Mouse (Mus musculus) liver, embryonic 14.5 days (tissue): Measurements from ENCODE around the gene Kalrn. TPM values are rescaled to one million over a fixed set of nuclear protein-coding genes. Genes with fewer than 3 reads are reported as not detected.

ENCODE experiments used
- ATAC-seq: fragments of 200-750 bp; cut with Nextera tagmentation; 2 replicates; pipeline ENCODE4 v1.8.0; 2017; ENCODE audit warnings: moderate number of reproducible peaks, mild to moderate bottlenecking, moderate library complexity; ENCODE audit not compliant: insufficient read depth
- DNase-seq, 3 experiments: peaks; one replicate each; pipeline ENCODE4 v3.0.0-alpha.2; 2012 to 2013; ENCODE audit warnings: low read depth in 3 of 3, low spot score in 3 of 3
- H3K27ac ChIP-seq: fragments of 300-500 bp; sonication (generic); 2 replicates; pipeline ENCODE4 v1.5.1; 2014; ENCODE audit warnings: moderate library complexity, mild to moderate bottlenecking, control low read depth, inconsistent platforms
- H3K27me3 ChIP-seq: fragments of 300-500 bp; sonication (generic); 2 replicates; pipeline ENCODE4 v1.6.1; 2014; ENCODE audit warnings: mild to moderate bottlenecking, low read length, moderate library complexity; ENCODE audit not compliant: control insufficient read depth, insufficient read depth
- H3K36me3 ChIP-seq: fragments of 300-500 bp; sonication (generic); replicated peaks from 2 replicates; pipeline ENCODE4 v1.6.1; 2014; ENCODE audit warnings: low read depth; ENCODE audit not compliant: control insufficient read depth, insufficient read depth
- H3K4me1 ChIP-seq, 2 experiments: fragments of 200-500 bp in 1 of 2; fragments of 300-500 bp in 1 of 2; sonication (generic) in 1 of 2; replicated peaks; 2 replicates each; pipeline ENCODE4 v1.6.1; 2012 to 2014; ENCODE audit warnings: antibody characterized with exemption in 1 of 2, inconsistent platforms in 1 of 2, low read length in 1 of 2; ENCODE audit not compliant: control insufficient read depth in 2 of 2, insufficient read depth in 2 of 2
- H3K4me2 ChIP-seq: fragments of 300-500 bp; sonication (generic); 2 replicates; pipeline ENCODE4 v1.6.1; 2014; ENCODE audit warnings: low read depth, mild to moderate bottlenecking, control low read depth, moderate library complexity
- H3K4me3 ChIP-seq, 2 experiments: fragments of 200-500 bp in 1 of 2; fragments of 300-500 bp in 1 of 2; sonication (generic) in 1 of 2; 2 replicates each; pipeline ENCODE4 v1.5.1; 2012 to 2014; ENCODE audit warnings: low read depth in 2 of 2, low read length in 2 of 2, mild to moderate bottlenecking in 2 of 2, control low read depth in 1 of 2, inconsistent platforms in 1 of 2, moderate library complexity in 1 of 2; ENCODE audit not compliant: insufficient read depth in 1 of 2
- H3K9ac ChIP-seq: fragments of 300-500 bp; sonication (generic); replicated peaks from 2 replicates; pipeline ENCODE4 v1.6.1; 2014; ENCODE audit warnings: mild to moderate bottlenecking, control low read depth, moderate library complexity
- H3K9me3 ChIP-seq: fragments of 300-500 bp; sonication (generic); 2 replicates; pipeline ENCODE4 v1.6.1; 2016; ENCODE audit warnings: low read length, mixed read lengths; ENCODE audit not compliant: control insufficient read depth
- CTCF ChIP-seq: IDR thresholded peaks from 2 replicates; pipeline ENCODE4 v1.5.1; 2016; ENCODE audit warnings: antibody characterized with exemption, low read depth, control low read depth
- EP300 ChIP-seq: IDR thresholded peaks from 2 replicates; pipeline ENCODE4 v1.6.1; 2016; ENCODE audit warnings: antibody characterized with exemption, low read depth
- WGBS: fragments of 180-500 bp; shearing (Covaris S2); extraction: QIAGEN DNeasy Blood & Tissue Kit; methylation state at CpG from one replicate; pipeline ENCODE4 v1.1.7; 2014; ENCODE audit not compliant: insufficient replicate concordance; 5-methylcytosine and 5-hydroxymethylcytosine counted together
- polyA plus RNA-seq, 2 experiments: library from polyadenylated mRNA; depleted of rRNA in 1 of 2; stranded (reverse) in 1 of 2; unstranded in 1 of 2; fragments of >200 nt; fragmentation: Nextera tagmentation in 1 of 2; extraction: Ambion mirVana in 1 of 2; gene quantifications; 2 replicates each; pipeline versions ENCODE4 v1.2.1 to v1.2.3; 2012 to 2014

Gene Kalrn
- polyA plus RNA-seq, 2 experiments = 7.2 to 8.5 TPM

- Histone ChIP-seq H3K4me1 (0 out of 4 replicates have a peak, but pooled peaks cover 0 to 2% of the 10 kb centered on the region in 2 experiments), H3K27ac (no peak overlapping the region), H3K9ac (no peak overlapping the region), H3K27me3 (no peaks in the 10 kb centered on the region), H3K4me2 (no peak overlapping the region), H3K36me3 (no peaks in the 10 kb centered on the region), H3K9me3 (no peaks in the 10 kb centered on the region), H3K4me3 (no peak overlapping the region)
- 66% methylated on average over 5 of the region's 5 CpGs for WGBS
- DNase-seq (no peak), ATAC-seq (no peak)
- no peak for TF ChIP-seq CTCF
- TF ChIP-seq EP300 = no peak
These were observed 85.5 kb downstream of the Kalrn start for GRCm38 (mm10) chr16:34487823-34488222.

- WGBS = 65% methylated on average over 7 of the region's 7 CpGs
- TF ChIP-seq EP300 = no peak
- TF ChIP-seq CTCF = no peak
- H3K4me1 ChIP-seq = 0 out of 4 replicates have a peak, but pooled peaks cover 0 to 2% of the 10 kb centered on the region in 2 experiments
- no peaks in the 10 kb centered on the region for H3K27me3 ChIP-seq
- DNase-seq (no peak), ATAC-seq (no peak)
- no peak overlapping the region for H3K4me2 ChIP-seq
- no peak overlapping the region for H3K27ac ChIP-seq
- H3K9ac ChIP-seq = no peak overlapping the region
- H3K9me3 ChIP-seq = no peaks in the 10 kb centered on the region
- H3K36me3 ChIP-seq = no peaks in the 10 kb centered on the region
- no peak overlapping the region for H3K4me3 ChIP-seq
These were observed 86.1 kb downstream of the Kalrn start for GRCm38 (mm10) chr16:34487268-34487667.

DNA sequence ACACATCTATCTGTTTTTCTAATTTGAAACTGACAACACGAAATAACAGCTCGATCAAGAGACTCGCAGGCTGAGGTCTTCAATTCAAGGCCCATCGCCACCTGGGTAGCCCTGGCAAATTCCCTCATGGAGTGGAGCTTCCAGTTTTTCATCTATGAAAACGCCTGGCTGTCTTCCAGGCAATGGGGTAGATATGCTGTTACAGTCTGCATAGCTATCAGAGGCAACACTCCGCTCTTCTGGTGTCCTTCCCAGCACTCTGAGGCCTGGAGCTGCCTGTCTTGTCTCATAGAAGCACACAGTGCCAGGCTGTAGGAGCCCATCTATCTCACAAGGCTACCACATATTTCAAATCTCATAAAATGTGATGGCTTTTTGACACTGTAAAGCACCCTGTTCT is 87.8 kb downstream of the Kalrn start:
- 63% methylated on average over 6 of the region's 6 CpGs for WGBS
- DNase-seq = no peak

GRCm38 (mm10) chr16:34484921-34485320 is 88.4 kb downstream of the Kalrn start:
- Histone ChIP-seq H3K27ac (no peak overlapping the region), H3K27me3 (no peaks in the 10 kb centered on the region), H3K9me3 (no peaks in the 10 kb centered on the region), H3K4me2 (no peak overlapping the region), H3K9ac (no peak overlapping the region), H3K4me1 (0 out of 4 replicates have a peak, but pooled peaks cover 0 to 2% of the 10 kb centered on the region in 2 experiments), H3K36me3 (no peaks in the 10 kb centered on the region), H3K4me3 (no peak overlapping the region)
- 59% methylated on average over 3 of the region's 3 CpGs for WGBS
- TF ChIP-seq CTCF = no peak
- TF ChIP-seq EP300 = no peak
- DNase-seq (no peak), ATAC-seq (no peak)

More for the DNA sequence above, 87.8 kb downstream of the Kalrn start:
- Histone ChIP-seq H3K9ac (no peak overlapping the region), H3K36me3 (no peaks in the 10 kb centered on the region), H3K27me3 (no peaks in the 10 kb centered on the region), H3K4me2 (no peak overlapping the region), H3K9me3 (no peaks in the 10 kb centered on the region), H3K27ac (no peak overlapping the region), H3K4me3 (no peak overlapping the region), H3K4me1 (0 out of 4 replicates have a peak, but pooled peaks cover 0 to 2% of the 10 kb centered on the region in 2 experiments)
- no peak for TF ChIP-seq EP300
- TF ChIP-seq CTCF = no peak
- ATAC-seq = no peak

GRCm38 (mm10) chr16:34484213-34484612 is 89.1 kb downstream of the Kalrn start:
- DNase-seq (no peak), ATAC-seq (no peak)
- H3K27me3 ChIP-seq = no peaks in the 10 kb centered on the region
- H3K27ac ChIP-seq = no peak overlapping the region
- H3K4me2 ChIP-seq = no peak overlapping the region
- H3K9me3 ChIP-seq = no peaks in the 10 kb centered on the region
- no peak overlapping the region for H3K4me3 ChIP-seq
- no peak overlapping the region for H3K9ac ChIP-seq
- H3K4me1 ChIP-seq = 0 out of 4 replicates have a peak, but pooled peaks cover 0 to 2% of the 10 kb centered on the region in 2 experiments
- 79% methylated on average over 1 of the region's 1 CpGs for WGBS
- no peaks in the 10 kb centered on the region for H3K36me3 ChIP-seq
- TF ChIP-seq EP300 = no peak
- TF ChIP-seq CTCF = no peak
